Mouse (Mus musculus): ENCODE results near the gene Cfap126.
"Not testable (repeated sequence)": the region's sequence is repeated elsewhere in the genome, so short reads cannot be mapped to it uniquely, and the experiment has no call there.

The Cfap126 gene

GRCm38 (mm10) chr1:171113873-171114299 is at the start of gene Cfap126:
TSS of gene Cfap126 (plus strand) at chr1:171113918.
- in situ Hi-C loops (cut with MboI): no loop called here

- in situ Hi-C loops (cut with MboI): not testable (repeated sequence)
These were observed 49.1 kb upstream of the Cfap126 start, which contains the start of gene Fcgr3 for GRCm38 (mm10) chr1:171064491-171065242. TSS of gene Fcgr3 (minus strand) at chr1:171064935.

- in situ Hi-C loops (cut with MboI): not testable (repeated sequence)
These were observed 48.5 kb upstream of the Cfap126 start for GRCm38 (mm10) chr1:171065243-171065587.

- in situ Hi-C loops (cut with MboI): not testable (repeated sequence)
These were observed 48.0 kb upstream of the Cfap126 start for GRCm38 (mm10) chr1:171065768-171066167.

- in situ Hi-C loops (cut with MboI): not testable (repeated sequence)
These were observed 47.1 kb upstream of the Cfap126 start for GRCm38 (mm10) chr1:171066583-171066982.

- in situ Hi-C loops (cut with MboI): not testable (repeated sequence)
These were observed 45.8 kb upstream of the Cfap126 start for GRCm38 (mm10) chr1:171067928-171068327.

- in situ Hi-C loops (cut with MboI): not testable (repeated sequence)
These were observed 44.2 kb upstream of the Cfap126 start for GRCm38 (mm10) chr1:171069508-171069907.

- in situ Hi-C loops (cut with MboI): not testable (repeated sequence)
These were observed 42.8 kb upstream of the Cfap126 start for GRCm38 (mm10) chr1:171070879-171071278.

GRCm38 (mm10) chr1:171071726-171072125 is 42.0 kb upstream of the Cfap126 start:
- in situ Hi-C loops (cut with MboI): not testable (repeated sequence)

- in situ Hi-C loops (cut with MboI): not testable (repeated sequence)
These were observed 41.5 kb upstream of the Cfap126 start for GRCm38 (mm10) chr1:171072217-171072616.

- in situ Hi-C loops (cut with MboI): not testable (repeated sequence)
These were observed 39.4 kb upstream of the Cfap126 start for GRCm38 (mm10) chr1:171074283-171074682.

- in situ Hi-C loops (cut with MboI): not testable (repeated sequence)
These were observed 37.5 kb upstream of the Cfap126 start for GRCm38 (mm10) chr1:171076176-171076575.

GRCm38 (mm10) chr1:171077192-171077591 is 36.5 kb upstream of the Cfap126 start:
- in situ Hi-C loops (cut with MboI): not testable (repeated sequence)

GRCm38 (mm10) chr1:171077955-171078354 is 35.8 kb upstream of the Cfap126 start:
- in situ Hi-C loops (cut with MboI): not testable (repeated sequence)

- in situ Hi-C loops (cut with MboI): not testable (repeated sequence)
These were observed 35.3 kb upstream of the Cfap126 start for GRCm38 (mm10) chr1:171078419-171078818.

GRCm38 (mm10) chr1:171079345-171079744 is 34.4 kb upstream of the Cfap126 start:
- in situ Hi-C loops (cut with MboI): not testable (repeated sequence)

GRCm38 (mm10) chr1:171079825-171080224 is 33.9 kb upstream of the Cfap126 start:
- in situ Hi-C loops (cut with MboI): not testable (repeated sequence)

- in situ Hi-C loops (cut with MboI): not testable (repeated sequence)
These were observed 32.0 kb upstream of the Cfap126 start for GRCm38 (mm10) chr1:171081512-171082231.

- in situ Hi-C loops (cut with MboI): no loop called here
These were observed 28.0 kb upstream of the Cfap126 start for GRCm38 (mm10) chr1:171085718-171086117.

- in situ Hi-C loops (cut with MboI): not testable (repeated sequence)
These were observed 25.4 kb upstream of the Cfap126 start for GRCm38 (mm10) chr1:171088237-171088869.

- in situ Hi-C loops (cut with MboI): no loop called here
These were observed 23.8 kb upstream of the Cfap126 start for GRCm38 (mm10) chr1:171089891-171090290.

GRCm38 (mm10) chr1:171090761-171091160 is 23.0 kb upstream of the Cfap126 start:
- in situ Hi-C loops (cut with MboI): no loop called here
